8 mouse cellular contexts compared by ENCODE assay signal in genomic region chr9:59691635-59692094, GRCm38 (mm10). TPM values are rescaled to one million over a fixed set of nuclear protein-coding genes. Genes with fewer than 3 reads are reported as not detected.
DNase-seq lines count a peak whose midpoint lies in the region; ATAC-seq and TF ChIP-seq lines count a peak whose summit lies in the region.

No protein-coding gene starts in this region.

- no peak for TF ChIP-seq CTCF in lung, adult 2 months (IDR thresholded peaks at IDR 0.05; ENCODE audit: insufficient read depth, low read length)

- H3K4me3 ChIP-seq in megakaryocyte, embryonic 14.5 days (replicated peaks): peak overlapping the region; percentile 31
- peak overlapping the region; percentile 27 for H3K4me3 ChIP-seq in lung, adult 2 months (replicated peaks; ENCODE audit: extremely low read depth, low read depth, low read length)

- no peaks in the 10 kb centered on the region for H3K36me3 ChIP-seq in megakaryocyte, embryonic 14.5 days (replicated peaks; ENCODE audit: low read length)

- DNase-seq in frontal cortex, adult 2 months (ENCODE audit: extremely low spot score in 1 of 2, low spot score in 1 of 2): peak; percentile 78 to 92
- peak; percentile 96 for DNase-seq in heart, postnatal 4 days
- peak; percentile 84 to 85 for DNase-seq in layer of hippocampus, adult 8-10 months (ENCODE audit: low spot score in 2 of 2)
- DNase-seq in lung, adult 2 months: peak; percentile 91
- peak; percentile 81 for DNase-seq in ovary, postnatal 14 days (ENCODE audit: low spot score)
- DNase-seq in thymus, adult 18-20 months: no peak

- H3K27me3 ChIP-seq in megakaryocyte, embryonic 14.5 days (replicated peaks): peaks cover 35% of the 10 kb centered on the region

- WGBS in lung, adult 2 months: 7% methylated on average over 23 of the region's 23 CpGs

- H3K4me1 ChIP-seq in megakaryocyte, embryonic 14.5 days: peaks cover 35% of the 10 kb centered on the region
- H3K4me1 ChIP-seq in lung, adult 2 months (ENCODE audit: control insufficient read depth, insufficient read depth, low read length): peaks cover 13% of the 10 kb centered on the region

- TF ChIP-seq POLR2A in lung, adult 2 months (IDR thresholded peaks at IDR 0.05; ENCODE audit: borderline replicate concordance, extremely low read depth, low read depth, low read length): no peak; the same call in 1 of the 2 replicates

- H3K9me3 ChIP-seq in megakaryocyte, embryonic 14.5 days: peaks cover 4% of the 10 kb centered on the region

- ATAC-seq in megakaryocyte, adult 5-6 weeks (ENCODE audit: poor library complexity, severe bottlenecking): no peak

RNA-seq across cellular contexts. Expression of gene Gramd2, which starts 11.7 kb away (rescaled TPM):
- not detected in 2 replicates for polyA plus RNA-seq in megakaryocyte, embryonic 14.5 days (2012; ENCODE audit: insufficient read depth, low replicate concordance)
- total RNA-seq in megakaryocyte, adult 5-6 weeks (2015): 0.58 and 0.66 TPM in 2 replicates
- 0.88 and 1.3 TPM in 2 replicates for total RNA-seq in megakaryocyte, adult 5-6 weeks (2017)
- polyA plus RNA-seq in frontal cortex, adult 2 months (2012; rRNA removed): 13.2 and 15.2 TPM in 2 replicates
- under 1 TPM in 1 of 2 experiments, not detected in 1; 0.11 TPM for total RNA-seq in heart, postnatal 4 days (2021)
- total RNA-seq in layer of hippocampus, adult 8-10 months (2022): 1 to 10 TPM; 6.5 to 9.7 (median 7.3) TPM
- polyA plus RNA-seq in lung, adult 2 months (2012; rRNA removed): 113 and 115 TPM in 2 replicates

RNA-seq across cellular contexts. Expression of gene Pkm, which starts 35.5 kb away (rescaled TPM):
- 2,403 and 2,627 TPM in 2 replicates for polyA plus RNA-seq in megakaryocyte, embryonic 14.5 days (2012; ENCODE audit: insufficient read depth, low replicate concordance)
- total RNA-seq in megakaryocyte, adult 5-6 weeks (2015): 192 and 215 TPM in 2 replicates
- total RNA-seq in megakaryocyte, adult 5-6 weeks (2017): 908 and 975 TPM in 2 replicates
- polyA plus RNA-seq in frontal cortex, adult 2 months (2012; rRNA removed): 1,290 and 1,497 TPM in 2 replicates
- total RNA-seq in heart, postnatal 4 days (2021): 1,000 to 10,000 TPM; 1,087 to 1,151 TPM
- 1,000 to 10,000 TPM; 1,385 to 1,484 (median 1,437) TPM for total RNA-seq in layer of hippocampus, adult 8-10 months (2022)
- 559 and 708 TPM in 2 replicates for polyA plus RNA-seq in lung, adult 2 months (2012; rRNA removed)

RNA-seq across cellular contexts. Expression of gene Senp8, which starts 58.8 kb away (rescaled TPM):
- 0.40 TPM in 1 of 2 replicates, not detected in the other for polyA plus RNA-seq in megakaryocyte, embryonic 14.5 days (2012; ENCODE audit: insufficient read depth, low replicate concordance)
- 4.1 and 7.5 TPM in 2 replicates for total RNA-seq in megakaryocyte, adult 5-6 weeks (2015)
- 4.2 and 4.8 TPM in 2 replicates for total RNA-seq in megakaryocyte, adult 5-6 weeks (2017)
- 5.1 and 7.0 TPM in 2 replicates for polyA plus RNA-seq in frontal cortex, adult 2 months (2012; rRNA removed)
- 1 to 10 TPM; 4.3 to 4.4 TPM for total RNA-seq in heart, postnatal 4 days (2021)
- total RNA-seq in layer of hippocampus, adult 8-10 months (2022): 10 to 100 TPM in 2 of 4 experiments, 1 to 10 TPM in 2; 8.0 to 13.4 (median 10.0) TPM
- 1.2 and 1.3 TPM in 2 replicates for polyA plus RNA-seq in lung, adult 2 months (2012; rRNA removed)

RNA-seq across cellular contexts. Expression of gene Myo9a, which starts 59.0 kb away (rescaled TPM):
- 0.10 and 0.49 TPM in 2 replicates for polyA plus RNA-seq in megakaryocyte, embryonic 14.5 days (2012; ENCODE audit: insufficient read depth, low replicate concordance)
- total RNA-seq in megakaryocyte, adult 5-6 weeks (2015): 18.0 and 19.0 TPM in 2 replicates
- total RNA-seq in megakaryocyte, adult 5-6 weeks (2017): 32.4 and 38.7 TPM in 2 replicates
- polyA plus RNA-seq in frontal cortex, adult 2 months (2012; rRNA removed): 20.8 and 21.9 TPM in 2 replicates
- 10 to 100 TPM; 21.5 to 23.4 TPM for total RNA-seq in heart, postnatal 4 days (2021)
- 10 to 100 TPM; 55.3 to 80.0 (median 65.7) TPM for total RNA-seq in layer of hippocampus, adult 8-10 months (2022)
- polyA plus RNA-seq in lung, adult 2 months (2012; rRNA removed): 2.6 and 5.2 TPM in 2 replicates

Comparison
In these comparisons a context has a peak if more than half of its experiments do, and no peak if none do; other contexts are left out.
1. DNase-seq: peak in frontal cortex, adult 2 months (2 of 2), heart, postnatal 4 days (single experiment), layer of hippocampus, adult 8-10 months (2 of 2), lung, adult 2 months (single experiment) and ovary, postnatal 14 days (single experiment); none in thymus, adult 18-20 months (0 of 2).